Mouse (Mus musculus): ENCODE measurements around the gene Fndc1.

- TF ChIP-seq CTCF (IDR thresholded peaks at IDR 0.05; ENCODE audit: borderline replicate concordance, insufficient read depth, low read length) (no peak), POLR2A (IDR thresholded peaks at IDR 0.05; ENCODE audit: low read depth, low read length) (no peak)
These were observed 37.6 kb upstream of the Fndc1 start for GRCm38 (mm10) chr17:7864740-7865139.

Data from embryonic fibroblast, embryonic 13.5 days (primary cell).